Mouse (Mus musculus): ENCODE data around the gene Samd10. TPM values are rescaled to one million over a fixed set of nuclear protein-coding genes. Genes with fewer than 3 reads are reported as not detected.

Gene Samd10
- polyA plus RNA-seq, 1 experiment from 2014 or later, result 27.8 TPM

- no peak overlapping the region for H3K4me2 ChIP-seq
- no peak for ATAC-seq (ENCODE audit: insufficient read depth)
- WGBS, result 93% methylated on average over 7 of the region's 7 CpGs
- no peak overlapping the region for H3K4me3 ChIP-seq (ENCODE audit: low read depth, low read length)
- no peaks in the 10 kb centered on the region for H3K27me3 ChIP-seq (ENCODE audit: insufficient read depth, low read length)
- TF ChIP-seq CTCF (IDR thresholded peaks at IDR 0.05; ENCODE audit: low read depth), result no peak
- no peaks in the 10 kb centered on the region for H3K4me1 ChIP-seq (ENCODE audit: insufficient read depth)
- H3K27ac ChIP-seq (ENCODE audit: low read depth), result no peak overlapping the region
- no peaks in the 10 kb centered on the region for H3K9me3 ChIP-seq (ENCODE audit: low read depth, low read length)
- no peak for DNase-seq
- H3K36me3 ChIP-seq (ENCODE audit: insufficient read depth), result peaks cover 59% of the 10 kb centered on the region
- no peak overlapping the region for H3K9ac ChIP-seq
Measured at GRCm38 (mm10) chr2:181546142-181546541, 52.9 kb downstream of the Samd10 start.

Small RNA genes within 50 kb of the gene (microRNA-seq; reads per million reads assigned to microRNA genes)
- not detected for gene Mir7006 (ENCODE audit: borderline number of aligned reads)

Other genes starting within 250 kb of the Samd10 start
- gene Zgpat, start 234.3 kb downstream of the Samd10 start, polyA plus RNA-seq (2014; fragmentation: Nextera tagmentation; extraction: Ambion mirVana), result 35.7 and 41.1 TPM in 2 replicates
- gene Arfrp1, start 233.8 kb downstream of the Samd10 start, polyA plus RNA-seq (2014; fragmentation: Nextera tagmentation; extraction: Ambion mirVana), result 54.1 and 54.2 TPM in 2 replicates
- 19.6 and 26.6 TPM in 2 replicates for gene Lime1, start 219.1 kb downstream of the Samd10 start, polyA plus RNA-seq (2014; fragmentation: Nextera tagmentation; extraction: Ambion mirVana)
- gene Zbtb46, start 139.8 kb downstream of the Samd10 start, polyA plus RNA-seq (2014; fragmentation: Nextera tagmentation; extraction: Ambion mirVana), result 14.6 and 15.6 TPM in 2 replicates
- 0.13 and 0.24 TPM in 2 replicates for gene Abhd16b, start 106.0 kb downstream of the Samd10 start, polyA plus RNA-seq (2014; fragmentation: Nextera tagmentation; extraction: Ambion mirVana)
- 160 and 165 TPM in 2 replicates for gene Tpd52l2, start 102.1 kb downstream of the Samd10 start, polyA plus RNA-seq (2014; fragmentation: Nextera tagmentation; extraction: Ambion mirVana)
- gene Dnajc5, start 78.7 kb downstream of the Samd10 start, polyA plus RNA-seq (2014; fragmentation: Nextera tagmentation; extraction: Ambion mirVana), result 79.4 and 81.3 TPM in 2 replicates
- 36.9 and 38.3 TPM in 2 replicates for gene Uckl1, start 14.3 kb downstream of the Samd10 start, polyA plus RNA-seq (2014; fragmentation: Nextera tagmentation; extraction: Ambion mirVana)
- 58.8 and 59.6 TPM in 2 replicates for gene Prpf6, start 7.3 kb downstream of the Samd10 start, polyA plus RNA-seq (2014; fragmentation: Nextera tagmentation; extraction: Ambion mirVana)
- gene Zfp512b, start 6.4 kb downstream of the Samd10 start, polyA plus RNA-seq (2014; fragmentation: Nextera tagmentation; extraction: Ambion mirVana), result 52.5 and 58.6 TPM in 2 replicates
- gene Gm29797, start 57.8 kb upstream of the Samd10 start, polyA plus RNA-seq (2014; fragmentation: Nextera tagmentation; extraction: Ambion mirVana), result not detected in 2 replicates
- 55.4 and 64.7 TPM in 2 replicates for gene Sox18, start 72.4 kb upstream of the Samd10 start, polyA plus RNA-seq (2014; fragmentation: Nextera tagmentation; extraction: Ambion mirVana)
- gene Tcea2, start 81.1 kb upstream of the Samd10 start, polyA plus RNA-seq (2014; fragmentation: Nextera tagmentation; extraction: Ambion mirVana), result 22.5 and 25.7 TPM in 2 replicates
- 91.3 and 93.8 TPM in 2 replicates for gene Rgs19, start 94.8 kb upstream of the Samd10 start, polyA plus RNA-seq (2014; fragmentation: Nextera tagmentation; extraction: Ambion mirVana)
- gene Lkaaear1, start 99.2 kb upstream of the Samd10 start, polyA plus RNA-seq (2014; fragmentation: Nextera tagmentation; extraction: Ambion mirVana), result not detected in 2 replicates
- 0.89 and 1.8 TPM in 2 replicates for gene Oprl1, start 115.8 kb upstream of the Samd10 start, polyA plus RNA-seq (2014; fragmentation: Nextera tagmentation; extraction: Ambion mirVana)
- gene Myt1, start 164.1 kb upstream of the Samd10 start, polyA plus RNA-seq (2014; fragmentation: Nextera tagmentation; extraction: Ambion mirVana), result 0.05 and 0.25 TPM in 2 replicates
- gene Pcmtd2, start 238.6 kb upstream of the Samd10 start, polyA plus RNA-seq (2014; fragmentation: Nextera tagmentation; extraction: Ambion mirVana), result 26.5 and 29.0 TPM in 2 replicates

All from lung, embryonic 14.5 days (tissue).